Mouse (Mus musculus): ENCODE results near the gene E430018J23Rik. TPM values are rescaled to one million over a fixed set of nuclear protein-coding genes. Genes with fewer than 3 reads are reported as not detected.

Gene E430018J23Rik
- total and polyA plus RNA-seq, 2 experiments from 2014 or later, result 3.3 to 12.1 TPM

DNA sequence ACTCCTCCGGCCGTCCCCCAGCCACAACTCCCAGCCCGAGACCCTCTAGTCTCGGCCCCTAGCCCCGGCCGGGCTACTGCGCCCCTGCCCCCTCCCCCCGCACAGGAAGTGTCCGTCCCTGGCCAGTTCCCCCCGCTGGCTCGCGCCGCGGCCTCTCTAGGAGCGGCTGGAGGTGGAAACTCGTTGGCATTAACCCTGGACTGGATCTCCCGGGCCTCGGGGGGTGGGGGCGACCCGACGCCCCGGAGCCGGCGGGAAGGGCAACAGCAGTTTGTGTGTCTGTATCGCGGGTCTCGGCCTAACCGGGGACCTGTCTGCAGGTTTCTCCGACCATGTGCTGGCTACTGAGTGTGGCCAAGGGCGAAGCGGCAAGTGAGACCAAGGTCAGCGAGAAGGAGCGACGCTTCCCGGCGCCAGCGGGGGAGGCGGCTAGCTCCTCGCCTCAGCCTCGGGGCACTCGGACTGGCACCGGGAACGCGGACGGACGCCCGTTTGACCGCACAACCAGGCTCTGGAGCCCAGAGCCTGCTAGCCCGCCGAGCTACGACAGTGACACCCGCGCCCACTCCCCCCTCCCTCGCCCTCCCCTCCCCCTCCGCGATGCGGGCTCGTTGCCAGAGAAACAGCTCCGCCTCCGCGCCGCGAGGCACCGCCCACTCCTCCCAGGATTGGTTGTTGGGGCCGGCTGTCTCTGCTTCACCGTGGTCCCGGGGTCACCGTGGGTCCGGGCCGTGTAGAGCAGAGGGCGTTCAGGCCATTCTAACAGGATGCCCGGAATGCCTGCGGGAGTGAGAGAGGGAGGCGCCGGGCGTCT is 47.7 kb downstream of the E430018J23Rik start, which contains the start of gene Zfp768:
Gene Zfp768 (minus strand): TSS at position 78 of the 814 bp plus-strand sequence.
- no peaks in the 10 kb centered on the region for H3K27me3 ChIP-seq (ENCODE audit: control insufficient read depth, insufficient read depth, low read length)
- H3K4me1 ChIP-seq (ENCODE audit: control insufficient read depth, insufficient read depth), result peaks cover 28% of the 10 kb centered on the region
- H3K36me3 ChIP-seq (replicated peaks; ENCODE audit: control insufficient read depth, insufficient read depth, low read length), result peaks cover 26% of the 10 kb centered on the region
- peak within 1 kb of the TSS; percentile 85 for H3K4me3 ChIP-seq (ENCODE audit: low read depth, low read length)
- peak; percentile 93 for ATAC-seq (ENCODE audit: insufficient read depth, low read depth)
- H3K9ac ChIP-seq (replicated peaks; ENCODE audit: low read depth, low read length), result peak within 1 kb of the TSS; percentile 92
- H3K9me3 ChIP-seq (replicated peaks; ENCODE audit: control insufficient read depth, low read length), result no peaks in the 10 kb centered on the region
- TF ChIP-seq EP300 (IDR thresholded peaks at IDR 0.05; ENCODE audit: low read depth) (peak; percentile 78; the same call in 1 of the 2 replicates), CTCF (IDR thresholded peaks at IDR 0.05; ENCODE audit: low read depth) (no peak)
- DNase-seq (ENCODE audit: low spot score), result peak; percentile 95
- under 1% methylated on average over 60 of the region's 76 CpGs for WGBS
- peak within 1 kb of the TSS; percentile 99 for H3K27ac ChIP-seq (ENCODE audit: low read depth)
- peak within 1 kb of the TSS; percentile 68 for H3K4me2 ChIP-seq (ENCODE audit: low read depth, low read length)

DNA sequence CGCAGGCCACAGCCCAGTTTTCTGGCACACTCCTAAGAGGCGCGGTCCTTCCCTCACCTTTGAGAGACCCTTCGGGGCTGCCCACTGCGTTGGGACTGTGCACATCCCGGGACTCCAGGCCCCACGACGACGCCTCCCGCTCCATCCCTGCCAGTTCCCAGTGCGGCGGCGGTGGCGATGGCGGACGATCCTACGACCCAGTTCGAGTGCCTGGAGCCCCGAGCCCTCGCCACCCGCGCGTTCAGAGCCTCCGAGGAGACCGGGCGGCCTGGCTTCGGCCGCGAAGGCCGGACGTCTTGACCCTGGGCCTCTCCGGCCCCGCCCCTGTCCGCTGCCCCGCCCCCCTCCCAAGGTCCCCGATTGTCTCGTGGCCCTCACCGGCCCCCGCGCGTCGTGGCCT is 48.3 kb downstream of the E430018J23Rik start:
- peak overlapping the region; percentile 85 for H3K4me3 ChIP-seq (ENCODE audit: low read depth, low read length)
- peak; percentile 27 for DNase-seq (ENCODE audit: low spot score)
- H3K27ac ChIP-seq (ENCODE audit: low read depth), result peak overlapping the region; percentile 99
- H3K4me2 ChIP-seq (ENCODE audit: low read depth, low read length), result peak overlapping the region; percentile 68
- ATAC-seq (ENCODE audit: insufficient read depth, low read depth), result peak; percentile 49
- peak overlapping the region; percentile 92 for H3K9ac ChIP-seq (replicated peaks; ENCODE audit: low read depth, low read length)
- TF ChIP-seq EP300 (IDR thresholded peaks at IDR 0.05; ENCODE audit: low read depth) (no peak), CTCF (IDR thresholded peaks at IDR 0.05; ENCODE audit: low read depth) (no peak)
- H3K27me3 ChIP-seq (ENCODE audit: control insufficient read depth, insufficient read depth, low read length), result no peaks in the 10 kb centered on the region
- no peaks in the 10 kb centered on the region for H3K9me3 ChIP-seq (replicated peaks; ENCODE audit: control insufficient read depth, low read length)
- H3K4me1 ChIP-seq (ENCODE audit: control insufficient read depth, insufficient read depth), result peaks cover 28% of the 10 kb centered on the region
- H3K36me3 ChIP-seq (replicated peaks; ENCODE audit: control insufficient read depth, insufficient read depth, low read length), result peaks cover 26% of the 10 kb centered on the region
- WGBS, result under 1% methylated on average over 42 of the region's 42 CpGs

- TF ChIP-seq CTCF (IDR thresholded peaks at IDR 0.05; ENCODE audit: low read depth), result no peak
- TF ChIP-seq EP300 (IDR thresholded peaks at IDR 0.05; ENCODE audit: low read depth), result no peak
- H3K27ac ChIP-seq (ENCODE audit: low read depth), result peak overlapping the region; percentile 99; the same call in 1 of the 2 replicates
- H3K27me3 ChIP-seq (ENCODE audit: control insufficient read depth, insufficient read depth, low read length), result no peaks in the 10 kb centered on the region
- H3K4me2 ChIP-seq (ENCODE audit: low read depth, low read length), result peak overlapping the region; percentile 68
- DNase-seq (ENCODE audit: low spot score) (no peak), ATAC-seq (ENCODE audit: insufficient read depth, low read depth) (no peak)
- H3K9me3 ChIP-seq (replicated peaks; ENCODE audit: control insufficient read depth, low read length), result no peaks in the 10 kb centered on the region
- peaks cover 28% of the 10 kb centered on the region for H3K4me1 ChIP-seq (ENCODE audit: control insufficient read depth, insufficient read depth)
- WGBS, result 86% methylated on average over 8 of the region's 8 CpGs
- peaks cover 26% of the 10 kb centered on the region for H3K36me3 ChIP-seq (replicated peaks; ENCODE audit: control insufficient read depth, insufficient read depth, low read length)
- peak overlapping the region; percentile 85 for H3K4me3 ChIP-seq (ENCODE audit: low read depth, low read length)
- peak overlapping the region; percentile 92 for H3K9ac ChIP-seq (replicated peaks; ENCODE audit: low read depth, low read length)
Measured at GRCm38 (mm10) chr7:127344371-127344770, 49.1 kb downstream of the E430018J23Rik start.

GRCm38 (mm10) chr7:127343351-127344019 is 49.9 kb downstream of the E430018J23Rik start:
- Histone ChIP-seq H3K27me3 (ENCODE audit: control insufficient read depth, insufficient read depth, low read length) (no peaks in the 10 kb centered on the region), H3K36me3 (replicated peaks; ENCODE audit: control insufficient read depth, insufficient read depth, low read length) (peaks cover 26% of the 10 kb centered on the region), H3K27ac (ENCODE audit: low read depth) (no peak overlapping the region), H3K4me3 (ENCODE audit: low read depth, low read length) (no peak overlapping the region), H3K4me2 (ENCODE audit: low read depth, low read length) (no peak overlapping the region), H3K4me1 (ENCODE audit: control insufficient read depth, insufficient read depth) (peaks cover 28% of the 10 kb centered on the region), H3K9me3 (replicated peaks; ENCODE audit: control insufficient read depth, low read length) (no peaks in the 10 kb centered on the region), H3K9ac (replicated peaks; ENCODE audit: low read depth, low read length) (no peak overlapping the region)
- WGBS, result 87% methylated on average over 38 of the region's 38 CpGs
- ATAC-seq (ENCODE audit: insufficient read depth, low read depth) (no peak), DNase-seq (ENCODE audit: low spot score) (no peak)
- no peak for TF ChIP-seq CTCF (IDR thresholded peaks at IDR 0.05; ENCODE audit: low read depth)

DNA sequence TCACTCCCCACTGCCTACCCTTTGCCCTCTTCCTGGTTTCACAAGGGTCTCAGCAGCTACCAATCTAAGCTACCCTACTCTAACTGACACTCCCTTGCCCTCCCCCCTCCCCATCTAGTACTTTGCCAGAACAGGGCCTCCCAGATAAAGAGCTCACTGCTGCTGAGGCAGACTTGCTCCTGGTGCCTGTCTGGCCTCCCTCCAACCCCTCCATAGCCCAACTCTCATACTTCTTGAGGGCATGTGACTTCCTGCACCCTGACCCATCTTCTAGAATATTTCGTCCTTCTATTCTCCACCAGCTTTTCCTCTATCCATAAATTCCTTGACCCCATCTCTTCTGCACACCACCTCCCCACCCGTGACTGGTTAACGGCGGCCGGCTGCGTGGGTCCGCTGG is 50.5 kb downstream of the E430018J23Rik start:
- WGBS, result 86% methylated on average over 7 of the region's 7 CpGs
- Histone ChIP-seq H3K27ac (ENCODE audit: low read depth) (peak overlapping the region; percentile 13; the same call in 1 of the 2 replicates), H3K9ac (replicated peaks; ENCODE audit: low read depth, low read length) (no peak overlapping the region), H3K36me3 (replicated peaks; ENCODE audit: control insufficient read depth, insufficient read depth, low read length) (peaks cover 26% of the 10 kb centered on the region), H3K27me3 (ENCODE audit: control insufficient read depth, insufficient read depth, low read length) (no peaks in the 10 kb centered on the region), H3K4me1 (ENCODE audit: control insufficient read depth, insufficient read depth) (peaks cover 28% of the 10 kb centered on the region), H3K9me3 (replicated peaks; ENCODE audit: control insufficient read depth, low read length) (no peaks in the 10 kb centered on the region), H3K4me3 (ENCODE audit: low read depth, low read length) (no peak overlapping the region), H3K4me2 (ENCODE audit: low read depth, low read length) (no peak overlapping the region)
- DNase-seq (ENCODE audit: low spot score), result no peak
- TF ChIP-seq CTCF (IDR thresholded peaks at IDR 0.05; ENCODE audit: low read depth), result no peak
- TF ChIP-seq EP300 (IDR thresholded peaks at IDR 0.05; ENCODE audit: low read depth), result no peak
- ATAC-seq (ENCODE audit: insufficient read depth, low read depth), result no peak
